Mouse (Mus musculus) mouse embryonic stem cell (cell line): ENCODE measurements at regions not wholly inside any gene's neighbourhood (a gene's known extent, or its start where the extent isn't known, plus 50 kb on each side); places are given as distances from the start of the nearest gene placed in this dataset.

Source experiments
- in situ Hi-C, 2 experiments: fragments of 300-500 bp; cut with MboI; formaldehyde crosslinking; loops; 1 replicate in 1 of 2; 3 replicates in 1 of 2; pipeline ENCODE4 v1.14.3; 2019 to 2020; ENCODE audit warnings: low sequenced_read_pairs in 2 of 2, low pct_unique_long_range_greater_than_20kb in 1 of 2, mixed read lengths in 1 of 2; ENCODE audit not compliant: unreplicated experiment in 1 of 2

DNA sequence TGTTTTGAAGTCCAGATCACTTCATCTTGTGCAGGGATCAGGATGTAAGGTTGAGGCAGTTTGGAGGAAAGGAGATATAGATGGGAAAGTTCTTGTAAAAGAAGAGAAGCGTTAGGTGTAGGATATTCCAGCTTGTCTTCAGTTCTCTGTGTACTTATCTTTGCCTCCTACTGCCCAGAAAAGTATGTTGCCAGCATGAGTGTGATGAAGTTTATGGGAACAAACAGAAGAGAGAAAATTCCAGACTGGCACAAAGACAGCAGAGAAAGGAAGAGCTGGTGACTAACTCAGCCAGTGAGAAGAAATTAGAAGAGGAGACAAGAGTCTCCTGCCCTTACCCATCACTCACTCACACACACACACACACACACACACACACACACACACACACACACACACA is 582.5 kb downstream of the Gm19410 start:
- in situ Hi-C loops, result loop anchor here (5.0 to 25.0 kb wide), 4 partner anchors 146 to 611 kb away; no protein-coding TSS in a partner anchor

GRCm38 (mm10) chr8:36354926-36355325 is 589.3 kb downstream of the Gm19410 start:
- in situ Hi-C loops, result no loop called here

GRCm38 (mm10) chr8:36358998-36359397 is 593.4 kb downstream of the Gm19410 start:
- in situ Hi-C loops, result no loop called here

- in situ Hi-C loops, result loop anchor here (5.0 to 10.0 kb wide), 2 partner anchors 161 to 164 kb away; no protein-coding TSS in a partner anchor
Observed at GRCm38 (mm10) chr8:36361255-36361654, 595.7 kb downstream of the Gm19410 start.

GRCm38 (mm10) chr8:36361818-36362217 is 596.2 kb downstream of the Gm19410 start:
- in situ Hi-C loops, result loop anchor here (5.0 to 10.0 kb wide), 2 partner anchors 160 to 163 kb away; no protein-coding TSS in a partner anchor

DNA sequence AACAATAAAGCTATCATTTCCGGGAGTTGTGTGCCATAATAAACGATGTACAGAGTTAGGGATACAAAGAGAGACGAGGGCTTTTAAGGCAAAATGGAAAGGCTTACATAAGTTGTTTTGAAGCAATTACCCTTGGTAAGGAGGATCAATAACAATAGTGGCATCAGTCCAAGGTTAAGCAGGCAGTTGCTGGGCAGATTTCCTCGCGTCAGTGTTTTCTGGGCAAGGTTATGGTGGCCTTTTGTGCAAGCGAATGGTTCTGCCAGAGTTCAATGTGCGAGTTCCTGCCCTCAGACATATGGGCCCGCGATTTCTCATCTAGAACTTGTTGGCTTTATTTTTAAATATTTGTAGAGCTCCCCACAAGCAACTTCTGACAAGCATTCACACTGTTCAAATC is 597.7 kb downstream of the Gm19410 start:
- in situ Hi-C loops, result loop anchor here (5.0 to 10.0 kb wide), 2 partner anchors 159 to 162 kb away; no protein-coding TSS in a partner anchor

DNA sequence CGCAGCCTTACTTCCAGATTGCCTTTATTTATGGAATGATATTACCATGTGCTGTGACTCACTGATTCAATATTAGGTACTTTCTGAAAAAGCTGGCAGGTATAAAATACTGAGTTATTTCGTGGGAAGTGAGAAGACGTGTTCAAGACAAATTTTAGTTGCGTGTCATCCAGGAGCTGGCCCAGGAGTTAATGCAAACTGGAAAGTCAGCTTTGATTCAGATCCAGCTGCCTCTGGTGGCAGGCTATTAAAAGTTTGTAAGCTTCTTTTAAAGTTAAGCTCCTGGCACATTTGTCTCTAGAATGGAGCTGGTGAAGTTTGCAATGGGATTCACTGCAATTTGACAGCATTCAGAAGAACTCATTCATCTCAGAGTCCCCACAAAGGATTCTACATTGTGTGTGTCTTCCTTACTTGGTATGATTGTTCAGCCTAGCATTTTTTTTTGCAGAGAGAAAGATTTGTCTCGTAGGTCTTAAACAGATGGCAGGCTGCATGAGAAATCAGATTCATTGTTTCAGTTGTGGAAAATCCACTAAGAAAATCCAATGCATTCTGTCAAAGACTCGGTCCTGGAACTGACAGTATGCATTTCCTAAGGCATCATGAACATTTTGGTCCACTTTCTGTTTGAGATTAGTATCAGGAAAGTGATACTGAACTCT is 599.1 kb downstream of the Gm19410 start:
- in situ Hi-C loops, result loop anchor here (5.0 to 10.0 kb wide), 2 partner anchors 158 to 160 kb away; no protein-coding TSS in a partner anchor

GRCm38 (mm10) chr8:36365945-36366344 is 600.4 kb downstream of the Gm19410 start:
- in situ Hi-C loops, result loop anchor here in 1 of 2 experiments (10.0 kb wide), 1 partner anchor 159 kb away; no protein-coding TSS in a partner anchor

DNA sequence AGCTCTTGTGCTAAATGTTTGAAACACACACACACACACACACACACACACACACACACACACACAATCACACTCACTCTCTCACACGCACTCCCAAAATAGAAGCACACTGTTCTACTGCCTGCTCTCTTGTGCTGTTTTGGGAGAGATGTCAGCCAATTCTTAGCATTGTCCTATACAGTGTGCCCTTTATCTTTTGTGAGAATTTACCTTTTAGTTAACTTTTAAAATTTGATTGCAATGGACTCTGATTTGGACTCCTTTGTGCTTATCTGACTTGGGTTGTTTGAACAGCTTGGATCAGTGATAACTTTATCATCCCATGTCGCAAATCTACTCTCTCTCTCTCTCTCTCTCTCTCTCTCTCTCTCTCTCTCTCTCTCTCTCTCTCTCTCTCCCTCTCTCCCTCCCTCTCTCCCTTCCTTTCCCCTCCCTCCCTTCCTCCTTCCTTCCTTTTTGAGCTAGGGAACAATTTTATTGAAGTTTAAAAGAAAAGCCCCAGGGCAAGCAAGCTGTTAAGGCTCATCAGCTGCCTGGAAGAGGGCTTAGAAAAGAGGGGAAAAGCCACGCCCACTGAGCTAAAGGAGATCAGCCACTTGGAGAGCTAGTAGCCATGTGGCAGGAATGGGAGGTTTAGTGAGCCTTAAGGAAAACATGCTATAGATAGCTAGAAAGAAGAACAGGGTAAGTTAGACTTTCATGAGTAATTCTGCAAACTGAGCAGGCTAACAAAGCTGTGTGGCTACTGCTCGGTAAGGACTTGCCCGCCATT is 611.2 kb downstream of the Gm19410 start:
- in situ Hi-C loops, result no loop called here

DNA sequence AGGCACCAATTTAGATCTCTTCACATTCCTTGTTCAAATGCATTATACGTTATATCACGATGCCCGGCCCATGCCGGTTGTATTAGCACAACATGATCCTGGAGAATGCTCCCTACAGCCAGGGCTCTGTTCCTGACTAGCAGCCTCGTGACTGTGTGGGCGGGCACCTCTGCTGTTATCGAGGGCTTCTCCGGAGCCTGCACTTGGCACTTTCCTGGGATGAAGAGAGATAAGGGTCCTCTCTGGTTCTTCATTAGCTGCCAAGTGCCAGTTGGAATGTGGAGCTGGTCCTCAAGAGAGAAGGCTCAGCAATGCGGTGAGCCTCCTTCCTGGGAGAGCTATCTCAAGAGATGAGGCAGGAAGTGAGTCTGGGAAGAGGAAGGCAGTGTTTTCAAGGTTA is 598.9 kb upstream of the AI429214 start:
- in situ Hi-C loops, result no loop called here

DNA sequence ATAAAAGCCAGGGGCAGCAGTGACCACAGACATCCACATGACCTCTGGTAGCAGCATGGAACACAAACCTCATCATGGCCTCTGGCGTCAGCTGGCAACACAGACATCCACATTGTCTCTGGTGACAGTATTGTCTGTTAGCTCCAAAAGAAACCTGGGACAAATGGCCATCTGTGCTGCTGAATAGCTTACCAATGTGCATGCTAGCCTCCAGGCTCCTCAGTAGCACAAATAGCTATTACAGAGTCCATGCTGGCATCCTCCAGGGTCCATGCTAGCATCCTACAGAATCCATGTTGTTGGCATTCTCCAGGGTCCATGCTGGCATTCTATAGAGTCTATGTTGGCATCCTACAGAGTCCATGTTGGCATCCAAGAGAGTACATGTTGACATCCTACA is 596.9 kb upstream of the AI429214 start:
- in situ Hi-C loops, result no loop called here

- in situ Hi-C loops, result no loop called here
Observed at GRCm38 (mm10) chr8:36406706-36407105, 586.7 kb upstream of the AI429214 start.
